Mouse (Mus musculus) neural tube, embryonic 10.5 days (tissue): Measurements from ENCODE around the gene Vezf1.
A peak's percentile ranks its signal among the peaks of the same experiment; 100 is the strongest.
"Not testable (repeated sequence)": the region's sequence is repeated elsewhere in the genome, so short reads cannot be mapped to it uniquely, and the experiment has no call there.

Experiments used
- DNase-seq: peaks from one replicate; pipeline ENCODE4 v3.0.0-alpha.2; 2017; ENCODE audit warnings: low spot score; ENCODE audit errors: extremely low spot score

The Vezf1 gene

GRCm38 (mm10) chr11:88067586-88068410 is at the start of gene Vezf1:
Gene Vezf1, plus strand, starts transcription at chr11:88068279.
- peak; percentile 91 for DNase-seq

GRCm38 (mm10) chr11:88023933-88024332 is 44.1 kb upstream of the Vezf1 start:
- DNase-seq, result no peak

- no peak for DNase-seq
Measured at GRCm38 (mm10) chr11:88027391-88028035, 40.6 kb upstream of the Vezf1 start.

GRCm38 (mm10) chr11:88028193-88028684 is 39.8 kb upstream of the Vezf1 start:
- DNase-seq, result no peak

GRCm38 (mm10) chr11:88030219-88030618 is 37.9 kb upstream of the Vezf1 start:
- no peak for DNase-seq

- no peak for DNase-seq
Measured at GRCm38 (mm10) chr11:88030836-88031235, 37.2 kb upstream of the Vezf1 start.

- no peak for DNase-seq
Measured at GRCm38 (mm10) chr11:88031753-88032152, 36.3 kb upstream of the Vezf1 start.

GRCm38 (mm10) chr11:88035970-88036369 is 32.1 kb upstream of the Vezf1 start:
- no peak for DNase-seq

- DNase-seq, result no peak
Measured at GRCm38 (mm10) chr11:88036761-88037251, 31.3 kb upstream of the Vezf1 start.

- DNase-seq, result no peak
Measured at GRCm38 (mm10) chr11:88037386-88037785, 30.7 kb upstream of the Vezf1 start.

GRCm38 (mm10) chr11:88039066-88039465 is 29.0 kb upstream of the Vezf1 start:
- no peak for DNase-seq

- no peak for DNase-seq
Measured at GRCm38 (mm10) chr11:88044314-88044713, 23.8 kb upstream of the Vezf1 start.

- not testable (repeated sequence) for DNase-seq
Measured at GRCm38 (mm10) chr11:88045159-88045558, 22.9 kb upstream of the Vezf1 start.

- DNase-seq, result no peak
Measured at GRCm38 (mm10) chr11:88045878-88046277, 22.2 kb upstream of the Vezf1 start.

GRCm38 (mm10) chr11:88046323-88046937 is 21.6 kb upstream of the Vezf1 start:
- DNase-seq, result no peak

- DNase-seq, result peak; percentile 99
Measured at GRCm38 (mm10) chr11:88046944-88047794, 20.9 kb upstream of the Vezf1 start, which contains the start of gene Srsf1. Gene Srsf1, plus strand, starts transcription at chr11:88047373.

GRCm38 (mm10) chr11:88047871-88048531 is 20.1 kb upstream of the Vezf1 start:
- peak; percentile 78 for DNase-seq

- DNase-seq, result no peak
Measured at GRCm38 (mm10) chr11:88048961-88049670, 19.0 kb upstream of the Vezf1 start.

GRCm38 (mm10) chr11:88049732-88050131 is 18.3 kb upstream of the Vezf1 start:
- DNase-seq, result no peak

GRCm38 (mm10) chr11:88052638-88053037 is 15.4 kb upstream of the Vezf1 start:
- DNase-seq, result no peak
